Comparison of ENCODE assay signal across 20 mouse cellular contexts in genomic region chr2:116983821-116984351, GRCm38 (mm10).
A peak's percentile ranks its signal among the peaks of the same experiment; 100 is the strongest.
DNase-seq lines count a peak whose midpoint lies in the region; ATAC-seq and TF ChIP-seq lines count a peak whose summit lies in the region.
"Had no signal": no experiment of that assay in that cellular context is flagged by ENCODE, and none has a peak within 500 bp of the region (broad histone marks: within the 10 kb centered on the region; RNA-seq: fewer than 3 reads in every experiment).

No protein-coding gene starts in this region.

- peak; percentile 66 for TF ChIP-seq EP300 in lung, postnatal 0 days (IDR thresholded peaks at IDR 0.05)

- H3K27me3 ChIP-seq in lung, postnatal 0 days (replicated peaks; ENCODE audit: insufficient read depth, low read length) = no peaks in the 10 kb centered on the region
- H3K27me3 ChIP-seq: CH12.LX; forebrain, embryonic 12.5 days had no signal

- WGBS in lung, postnatal 0 days = 27% methylated on average over 10 of the region's 10 CpGs

- intact Hi-C loops in heart, postnatal 25 days (cut with DNase I) = loop anchor here (2.0 kb wide), 1 partner anchor 35 kb away; no protein-coding TSS in a partner anchor

- ATAC-seq in lung, postnatal 0 days = peak; percentile 44; the same call in 1 of the 2 replicates

- H3K27ac ChIP-seq in lung, postnatal 0 days (ENCODE audit: low read length) = no peak overlapping the region
- H3K27ac ChIP-seq: forebrain, embryonic 12.5 days; layer of hippocampus, adult 2 months; limb, embryonic 10.5 days; liver, embryonic 14.5 days had no signal

- H3K9me3 ChIP-seq in lung, postnatal 0 days (ENCODE audit: low read length) = no peaks in the 10 kb centered on the region
- H3K9me3 ChIP-seq: forebrain, embryonic 12.5 days; limb, embryonic 10.5 days had no signal

- peak; percentile 94 for DNase-seq in heart, adult 11 months
- no peak for DNase-seq in heart, postnatal 25 days (ENCODE audit: low spot score)
- peak; percentile 38 for DNase-seq in kidney, adult 9 months
- no peak for DNase-seq in kidney, postnatal 4 days
- no peak for DNase-seq in lung, postnatal 0 days (ENCODE audit: low spot score)
- DNase-seq in lung, postnatal 14 days = no peak
- no peak for DNase-seq in yolk sac, embryonic 10.5 days (ENCODE audit: low spot score)
- no peak for DNase-seq in layer of hippocampus, adult 11-12 months (ENCODE audit: low spot score)
- DNase-seq: adrenal gland, adult 2 months; cerebellum, adult 18-20 months; cerebellum, postnatal 36 days; gastrocnemius, postnatal 25 days; midbrain, embryonic 14.5 days; thymus, postnatal 14 days had no signal

- H3K9ac ChIP-seq in lung, postnatal 0 days (replicated peaks; ENCODE audit: low read depth) = no peak overlapping the region
- H3K9ac ChIP-seq: forebrain, embryonic 12.5 days; liver, embryonic 14.5 days had no signal

- H3K4me1 ChIP-seq in lung, postnatal 0 days (ENCODE audit: insufficient read depth, low read depth, low read length) = peaks cover 7% of the 10 kb centered on the region

- H3K4me2 ChIP-seq in lung, postnatal 0 days (replicated peaks; ENCODE audit: low read depth, low read length) = no peak overlapping the region
- H3K4me2 ChIP-seq: forebrain, embryonic 12.5 days had no signal

- no peak for TF ChIP-seq CTCF in lung, postnatal 0 days (IDR thresholded peaks at IDR 0.05)

- no peak overlapping the region for H3K4me3 ChIP-seq in lung, postnatal 0 days (ENCODE audit: low read depth, low read length)
- H3K4me3 ChIP-seq: forebrain, embryonic 12.5 days; layer of hippocampus, adult 2 months; limb, embryonic 10.5 days; myocyte had no signal

- H3K36me3 ChIP-seq in lung, postnatal 0 days (ENCODE audit: insufficient read depth, low read length) = no peaks in the 10 kb centered on the region
- H3K36me3 ChIP-seq: forebrain, embryonic 12.5 days; limb, embryonic 10.5 days had no signal

Comparison
In these comparisons a context has a peak if more than half of its experiments do, and no peak if none do; other contexts are left out.
1. DNase-seq: peak in heart, adult 11 months (single experiment) and kidney, adult 9 months (single experiment); none in heart, postnatal 25 days (single experiment), kidney, postnatal 4 days (0 of 2), lung, postnatal 0 days (single experiment), lung, postnatal 14 days (single experiment), yolk sac, embryonic 10.5 days (single experiment) and layer of hippocampus, adult 11-12 months (single experiment).